Mouse (Mus musculus) erythroid progenitor cell, adult 5-6 weeks (primary cell): ENCODE measurements around the gene Olfr220. TPM values are rescaled to one million over a fixed set of nuclear protein-coding genes. Genes with fewer than 3 reads are reported as not detected.

ENCODE experiments used
- ATAC-seq: replicated peaks from 2 replicates; pipeline ENCODE4 v1.8.0; 2016; ENCODE audit warnings: moderate number of reproducible peaks, mild to moderate bottlenecking, moderate TSS enrichment, inconsistent platforms; ENCODE audit not compliant: poor library complexity, low FRiP score, severe bottlenecking
- total RNA-seq, 2 experiments: library from RNA; stranded (forward) in 1 of 2; stranded (reverse) in 1 of 2; fragments of 150-400 nt in 1 of 2; fragments of 186-747, 209-891 nt in 1 of 2; gene quantifications; 2 replicates each; pipeline versions ENCODE4 v1.2.3 to v1.2.4; 2015 to 2017; ENCODE audit warnings: low replicate concordance in 2 of 2

Olfr220 gene
- total RNA-seq (2015; ENCODE audit: low replicate concordance) (not detected in 2 replicates), total RNA-seq (2017; ENCODE audit: low replicate concordance) (not detected in 2 replicates)

DNA sequence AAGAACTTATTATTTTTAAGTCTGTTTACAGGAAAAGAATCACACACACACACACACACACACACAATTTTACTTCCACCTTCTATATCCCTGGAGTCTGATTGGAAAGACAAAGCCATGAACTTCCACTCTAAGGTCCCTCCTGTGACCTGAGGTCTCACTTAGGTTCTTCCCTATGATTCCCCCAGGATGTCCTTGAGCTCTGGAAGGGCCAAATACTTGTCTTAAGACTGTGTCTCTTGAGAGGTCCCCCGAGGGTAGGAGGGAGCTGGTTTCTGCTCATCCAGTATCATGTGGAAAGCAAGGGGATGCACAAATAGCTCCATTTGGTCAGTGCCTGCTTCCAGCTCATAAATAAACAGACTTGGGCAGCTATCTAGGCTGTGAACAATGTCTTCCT, at the start of gene Olfr220:
Gene Olfr220 (plus strand): TSS at position 301 of the 400 bp plus-strand sequence.
- no peak for ATAC-seq

DNA sequence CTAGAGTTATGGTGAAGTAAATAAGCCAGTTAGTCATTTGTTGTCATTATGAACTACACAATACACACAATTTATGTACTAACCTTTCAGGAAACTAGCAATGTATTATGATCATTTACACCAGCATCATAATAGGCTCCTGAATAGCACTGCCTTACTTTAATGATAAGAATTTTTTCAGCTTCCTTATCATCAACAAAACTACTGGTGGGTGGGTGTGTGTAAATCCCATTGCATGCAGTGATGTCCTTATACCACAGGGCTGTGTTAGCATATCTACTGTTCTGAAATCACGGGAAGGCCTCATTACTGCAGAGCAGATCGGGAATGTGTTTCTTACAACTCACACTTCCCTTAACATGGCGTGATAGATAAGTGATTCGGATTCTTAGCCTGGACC, 18.9 kb upstream of the Olfr220 start:
- ATAC-seq: no peak

GRCm38 (mm10) chr1:174423764-174424163, 18.1 kb upstream of the Olfr220 start, which contains the start of gene Olfr414:
Olfr414 (plus strand) TSS chr1:174424064.
- ATAC-seq: no peak

DNA sequence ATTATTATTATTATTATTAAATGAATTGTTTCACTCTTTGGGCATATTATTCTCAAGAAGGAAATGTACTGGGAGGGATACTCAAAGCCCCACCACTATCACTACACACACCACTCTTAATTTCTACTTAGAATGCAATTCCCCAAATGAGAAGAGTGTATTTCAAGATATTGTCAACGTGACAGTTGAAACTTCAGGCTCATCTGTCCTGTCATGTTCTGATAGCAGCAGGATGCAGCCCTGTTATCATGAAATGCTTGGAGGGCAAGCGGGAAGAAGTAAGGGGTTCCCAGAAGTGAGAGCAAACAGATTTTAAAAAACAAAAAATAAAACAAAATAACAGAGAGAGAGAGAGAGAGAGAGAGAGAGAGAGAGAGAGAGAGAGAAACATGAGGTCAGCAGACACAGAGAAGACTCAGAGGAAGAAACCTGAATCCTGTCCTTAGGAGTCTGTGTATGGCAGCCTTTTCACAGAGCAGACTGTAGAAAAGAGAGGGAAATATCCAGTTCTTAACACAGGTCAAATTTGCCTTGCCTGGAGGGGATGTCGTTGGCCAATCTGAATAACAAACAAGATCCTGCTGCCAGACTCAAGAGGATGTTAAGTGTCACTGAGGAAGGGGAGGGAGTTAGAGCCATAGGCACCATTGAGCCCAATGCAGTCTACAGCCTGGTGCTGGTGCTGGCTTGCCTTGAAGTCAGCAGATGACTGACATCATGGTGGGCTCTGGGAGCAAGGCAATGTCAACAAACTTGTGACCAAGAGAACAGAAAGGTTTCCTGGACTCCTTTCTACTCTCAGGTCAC, 15.5 kb upstream of the Olfr220 start:
- ATAC-seq: peak; percentile 53; the same call in 1 of the 2 replicates

- ATAC-seq: no peak
These were observed 14.5 kb upstream of the Olfr220 start for GRCm38 (mm10) chr1:174427402-174427801.

DNA sequence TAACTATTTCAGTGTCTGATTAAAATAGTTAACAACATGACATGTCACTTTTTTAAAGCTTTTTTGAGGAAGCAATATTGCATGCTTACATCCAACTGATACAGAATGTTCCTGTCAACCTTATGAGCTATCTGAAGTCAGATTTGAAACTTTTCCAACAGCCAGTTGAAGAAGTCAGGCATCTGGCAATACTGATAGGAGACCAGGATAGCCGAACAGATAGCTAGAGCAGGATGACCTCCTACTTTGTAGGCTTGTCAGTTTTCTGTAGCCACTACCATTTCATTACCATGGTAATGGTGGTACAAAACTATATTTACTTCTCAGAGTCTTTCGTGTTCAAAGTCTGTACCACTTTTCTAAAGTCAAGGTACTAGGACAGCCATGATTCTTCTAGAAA, 13.5 kb upstream of the Olfr220 start:
- ATAC-seq: peak; percentile 44; the same call in 1 of the 2 replicates

- no peak for ATAC-seq
These were observed 7.8 kb upstream of the Olfr220 start for GRCm38 (mm10) chr1:174434121-174434520.

DNA sequence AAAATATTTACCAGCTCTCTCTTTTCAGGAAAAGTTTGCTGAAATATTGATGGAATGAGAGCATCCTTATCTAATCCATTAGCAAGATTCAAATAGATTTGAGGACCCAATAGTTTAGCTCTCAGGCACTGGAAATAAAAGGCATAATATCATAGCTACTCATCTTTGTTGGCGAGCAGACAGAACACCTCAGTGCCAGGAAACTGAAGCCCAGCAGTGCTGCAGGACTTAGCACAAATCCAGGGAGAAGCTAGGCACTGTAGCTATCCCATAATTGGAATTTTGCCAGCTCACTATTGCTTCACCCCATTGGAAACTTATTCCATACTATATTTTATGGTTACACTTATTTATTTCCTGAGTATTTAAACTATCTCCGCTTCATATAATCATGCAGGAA, 13.2 kb downstream of the Olfr220 start:
- no peak for ATAC-seq

DNA sequence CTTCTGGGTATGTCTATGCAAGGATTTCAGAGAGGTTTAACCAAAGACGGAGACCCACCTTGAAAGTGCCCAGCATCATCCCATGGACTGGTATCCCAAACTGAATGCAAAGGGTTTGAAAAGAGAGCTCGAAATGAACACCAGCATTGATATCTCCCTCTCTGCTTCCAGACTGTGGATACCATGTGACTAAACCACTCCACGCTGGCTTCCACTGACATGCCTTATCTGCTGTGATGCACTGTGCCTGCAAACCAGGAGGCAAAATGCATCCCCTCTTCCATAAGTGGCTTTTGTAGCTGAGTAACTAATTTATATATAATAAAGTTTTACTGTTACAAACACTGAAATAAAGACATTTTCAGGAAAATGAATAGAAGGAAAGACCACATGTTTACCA, 23.5 kb downstream of the Olfr220 start:
- no peak for ATAC-seq

GRCm38 (mm10) chr1:174466240-174466639, 24.4 kb downstream of the Olfr220 start:
- ATAC-seq: no peak

- ATAC-seq: peak; percentile 66; the same call in 1 of the 2 replicates
These were observed 27.9 kb downstream of the Olfr220 start for GRCm38 (mm10) chr1:174469736-174470135.

GRCm38 (mm10) chr1:174482567-174482966, 40.7 kb downstream of the Olfr220 start:
- no peak for ATAC-seq

DNA sequence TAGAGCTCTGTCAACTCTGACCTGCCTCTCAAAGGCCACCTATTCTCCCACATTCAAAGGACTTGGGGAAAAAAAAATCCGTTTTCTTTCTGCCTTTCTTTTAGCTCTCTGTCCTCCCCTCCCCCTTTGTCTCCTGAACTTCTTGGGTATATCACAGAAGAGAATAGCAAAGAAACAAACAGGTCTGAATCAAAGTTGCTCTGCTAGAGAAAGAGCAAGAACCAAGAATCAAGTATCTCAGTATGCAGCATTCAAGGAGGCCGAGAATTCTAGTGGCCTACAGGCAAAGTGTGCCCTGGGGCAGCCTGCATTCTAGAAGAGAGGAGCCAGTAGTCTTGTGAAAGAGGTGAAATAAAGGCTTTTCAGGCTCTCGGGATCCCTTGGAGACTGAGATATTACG, 58.2 kb downstream of the Olfr220 start:
- ATAC-seq: no peak

Other genes with a start within 250 kb of the Olfr220 start
- not detected in 2 replicates for gene Olfr419, start 190.0 kb upstream of the Olfr220 start, total RNA-seq (2015; ENCODE audit: low replicate concordance)
- 0.90 and 1.7 TPM in 2 replicates for gene Olfr419, start 190.0 kb upstream of the Olfr220 start, total RNA-seq (2017; ENCODE audit: low replicate concordance)
- not detected in 2 replicates for gene Mptx1, start 111.6 kb upstream of the Olfr220 start, total RNA-seq (2015; ENCODE audit: low replicate concordance)
- gene Mptx1, start 111.6 kb upstream of the Olfr220 start, total RNA-seq (2017; ENCODE audit: low replicate concordance): not detected in 2 replicates
- gene Olfr417, start 77.0 kb upstream of the Olfr220 start, total RNA-seq (2015; ENCODE audit: low replicate concordance): not detected in 2 replicates
- gene Olfr417, start 77.0 kb upstream of the Olfr220 start, total RNA-seq (2017; ENCODE audit: low replicate concordance): 1.3 TPM in 1 of 2 replicates, not detected in the other
- gene Olfr248, start 51.0 kb upstream of the Olfr220 start, total RNA-seq (2015; ENCODE audit: low replicate concordance): not detected in 2 replicates
- not detected in 2 replicates for gene Olfr248, start 51.0 kb upstream of the Olfr220 start, total RNA-seq (2017; ENCODE audit: low replicate concordance)
- not detected in 2 replicates for gene Olfr414, start 18.0 kb upstream of the Olfr220 start, total RNA-seq (2015; ENCODE audit: low replicate concordance)
- not detected in 2 replicates for gene Olfr414, start 18.0 kb upstream of the Olfr220 start, total RNA-seq (2017; ENCODE audit: low replicate concordance)
- gene Fmn2, start 59.7 kb downstream of the Olfr220 start, total RNA-seq (2015; ENCODE audit: low replicate concordance): 0.42 and 4.3 TPM in 2 replicates
- gene Fmn2, start 59.7 kb downstream of the Olfr220 start, total RNA-seq (2017; ENCODE audit: low replicate concordance): not detected in 2 replicates